Mouse (Mus musculus): ENCODE measurements around the gene Ddx10. TPM values are rescaled to one million over a fixed set of nuclear protein-coding genes. Genes with fewer than 3 reads are reported as not detected.
"Not testable (repeated sequence)": the region's sequence is repeated elsewhere in the genome, so short reads cannot be mapped to it uniquely, and the experiment has no call there.

Ddx10 gene
- total RNA-seq, 2 experiments from 2014 or later: 10.5 to 11.3 TPM

- DNase-seq (ENCODE audit: low spot score): peak; percentile 41
These were observed 74.6 kb downstream of the Ddx10 start for GRCm38 (mm10) chr9:53173258-53173657.

DNA sequence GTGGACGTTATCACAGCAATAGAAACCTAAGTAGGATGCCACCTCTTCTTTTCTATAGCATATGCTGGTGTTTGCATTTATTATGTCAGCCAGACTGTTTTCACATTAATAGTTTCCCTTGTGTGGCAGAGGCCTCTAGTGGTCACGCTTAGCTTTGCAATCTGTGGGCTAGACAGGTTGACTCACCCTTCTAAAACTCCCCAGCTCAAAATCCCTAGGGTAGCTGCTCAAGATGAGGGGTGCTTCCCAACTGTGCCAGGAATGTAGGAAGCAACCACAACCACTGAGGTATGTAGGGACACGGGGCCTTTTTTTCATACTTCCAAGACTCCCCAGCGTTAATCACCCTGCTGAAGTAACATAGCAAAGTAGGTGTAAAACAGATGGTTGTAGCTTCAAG, 103.6 kb downstream of the Ddx10 start:
- DNase-seq (ENCODE audit: low spot score): peak; percentile 56

GRCm38 (mm10) chr9:53143508-53143907, 104.3 kb downstream of the Ddx10 start:
- DNase-seq (ENCODE audit: low spot score): no peak

DNA sequence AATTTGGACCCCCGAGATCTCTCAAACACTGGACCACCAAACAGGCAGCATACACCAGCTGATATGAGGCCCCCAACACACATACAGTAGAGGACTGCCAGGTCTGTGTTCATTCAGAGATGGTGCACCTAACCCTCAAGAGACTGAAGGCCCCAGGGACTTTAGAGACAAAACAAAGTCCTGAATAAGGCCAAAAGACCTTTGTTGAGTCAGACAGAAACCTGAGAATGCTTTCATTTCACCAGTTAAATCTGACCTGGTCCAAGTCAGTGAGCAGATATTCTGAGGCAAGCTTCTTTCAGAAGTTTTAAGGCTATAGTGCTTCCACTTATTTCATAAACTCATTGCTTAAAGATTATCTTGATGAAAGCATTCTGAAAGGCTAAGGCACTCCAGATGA, 105.4 kb downstream of the Ddx10 start:
- DNase-seq (ENCODE audit: low spot score): not testable (repeated sequence)

DNA sequence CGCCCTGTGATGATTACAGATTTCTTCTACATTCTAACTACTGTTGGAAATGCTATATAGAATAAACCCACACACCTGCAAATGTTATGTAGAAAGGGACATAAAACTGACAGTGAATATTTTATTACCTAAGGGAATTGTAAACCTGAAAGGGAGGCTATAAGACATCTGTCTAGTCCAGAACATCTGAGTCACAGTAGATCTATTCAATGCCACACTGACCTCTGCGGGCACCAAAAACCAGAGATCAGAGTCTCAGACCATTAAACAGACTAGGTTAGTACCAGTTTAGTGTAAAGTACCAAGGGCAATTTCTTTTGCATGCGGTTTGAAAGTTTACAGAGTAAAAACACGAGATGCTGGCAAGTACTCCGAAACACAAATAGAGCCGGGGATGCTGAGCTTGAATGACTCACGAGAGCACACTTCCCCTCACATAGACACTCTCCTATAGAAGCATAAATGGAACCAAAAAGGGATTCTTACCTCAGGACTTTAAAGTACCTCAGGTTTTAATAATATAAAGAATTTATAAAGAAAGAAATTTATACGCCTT, 107.2 kb downstream of the Ddx10 start:
- no peak for DNase-seq (ENCODE audit: low spot score)

DNA sequence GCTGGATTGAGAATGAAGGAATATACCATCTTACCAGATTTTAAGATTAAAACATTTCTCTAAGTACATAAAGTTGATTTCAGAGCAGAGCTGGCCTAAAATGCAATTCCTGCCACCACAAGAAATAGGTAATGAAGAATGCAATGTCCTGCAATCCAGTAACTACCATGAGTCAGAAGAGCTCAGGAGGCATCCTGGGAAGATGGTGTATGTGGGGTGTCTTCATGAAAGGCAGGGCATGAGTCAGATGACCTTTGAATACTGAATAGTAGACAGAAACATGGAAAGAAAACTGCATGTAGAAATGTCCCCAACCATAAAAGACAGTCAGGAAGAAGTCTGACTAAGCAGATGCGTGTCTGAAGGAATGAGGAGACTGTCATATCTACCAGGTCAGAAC, 115.0 kb downstream of the Ddx10 start:
- DNase-seq (ENCODE audit: low spot score): no peak

- DNase-seq (ENCODE audit: low spot score): no peak
These were observed 117.4 kb downstream of the Ddx10 start for GRCm38 (mm10) chr9:53130460-53130859.

DNA sequence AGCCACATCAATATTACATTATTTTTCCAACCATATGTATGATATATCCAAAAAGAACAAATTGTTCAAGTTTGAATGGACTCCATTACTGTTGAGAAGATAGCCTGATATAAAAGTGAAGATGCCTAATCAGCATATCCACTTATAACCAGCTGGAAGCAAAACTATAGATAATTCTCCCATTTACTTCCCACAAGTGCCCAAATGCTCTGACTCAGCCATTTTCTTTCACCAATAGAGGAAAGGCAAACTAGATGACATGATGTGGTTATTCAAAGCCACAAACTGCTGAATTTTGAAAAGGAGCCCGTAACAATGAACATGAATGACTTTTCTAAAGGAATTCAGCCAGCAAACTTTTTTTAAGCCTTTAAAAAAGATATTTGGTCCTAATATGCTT, 146.8 kb downstream of the Ddx10 start:
- DNase-seq (ENCODE audit: low spot score): no peak

DNA sequence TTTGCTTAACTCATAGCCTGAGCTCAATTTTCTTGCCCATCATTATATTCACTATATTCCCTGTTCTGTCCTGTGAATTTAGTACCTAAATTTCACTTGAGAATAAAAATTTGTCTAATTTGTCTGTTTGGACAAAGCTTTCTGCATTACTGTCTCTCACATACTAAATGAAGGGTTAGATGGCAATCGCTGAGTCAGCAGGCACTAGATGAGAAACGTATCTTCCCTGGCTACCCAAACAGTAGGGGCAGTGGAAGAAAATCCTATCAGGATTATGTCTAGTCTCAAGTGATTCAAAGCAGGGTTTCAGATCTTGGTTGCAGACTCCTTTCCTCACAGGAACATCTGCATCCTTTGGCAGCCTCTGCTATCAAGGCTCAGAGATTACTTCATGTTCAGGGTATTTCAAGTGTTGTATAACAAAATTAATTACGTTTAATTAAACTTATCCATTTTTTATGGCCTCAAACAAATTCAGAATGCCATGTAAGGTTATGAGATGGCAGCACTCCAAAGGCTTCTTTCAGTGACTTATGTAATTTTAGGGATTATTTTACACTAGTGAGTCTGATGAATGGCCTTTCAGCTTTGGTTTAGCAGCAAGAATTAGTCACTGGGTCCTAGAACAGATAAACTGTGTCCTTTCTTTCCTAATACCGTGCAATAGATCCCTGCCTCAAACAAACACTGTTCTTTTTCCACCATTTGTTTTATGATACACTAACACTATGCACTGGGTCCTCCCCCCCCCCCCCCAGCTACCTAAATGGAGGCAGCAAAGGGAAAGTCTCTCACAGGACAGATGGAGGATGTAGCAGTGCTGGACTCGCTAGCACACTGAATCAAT, 152.3 kb downstream of the Ddx10 start:
- DNase-seq (ENCODE audit: low spot score): no peak

- DNase-seq (ENCODE audit: low spot score): peak; percentile 52
These were observed 153.3 kb downstream of the Ddx10 start for GRCm38 (mm10) chr9:53094536-53094935.

GRCm38 (mm10) chr9:53077626-53078025, 170.2 kb downstream of the Ddx10 start:
- DNase-seq (ENCODE audit: low spot score): no peak

DNA sequence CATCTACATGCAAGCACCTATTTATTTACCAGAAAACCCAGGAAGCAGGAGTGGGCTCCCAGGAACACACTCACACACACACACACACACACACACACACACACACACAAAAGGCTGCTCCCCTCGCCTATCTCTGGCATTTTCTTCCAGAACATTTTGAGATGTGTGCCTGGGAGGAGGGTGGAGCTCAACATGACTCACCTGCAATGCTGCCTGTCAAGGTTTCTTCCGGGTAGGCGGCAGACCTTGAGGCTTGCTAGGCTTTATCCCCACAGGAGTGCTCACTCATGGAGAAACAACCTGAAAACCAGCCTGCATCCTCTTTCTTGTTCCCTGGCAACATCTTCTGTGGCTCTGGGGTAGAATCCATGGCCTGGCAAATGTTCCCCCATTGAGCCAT, 171.9 kb downstream of the Ddx10 start:
- DNase-seq (ENCODE audit: low spot score): no peak

- DNase-seq (ENCODE audit: low spot score): no peak
These were observed 173.4 kb downstream of the Ddx10 start for GRCm38 (mm10) chr9:53074443-53074842.

DNA sequence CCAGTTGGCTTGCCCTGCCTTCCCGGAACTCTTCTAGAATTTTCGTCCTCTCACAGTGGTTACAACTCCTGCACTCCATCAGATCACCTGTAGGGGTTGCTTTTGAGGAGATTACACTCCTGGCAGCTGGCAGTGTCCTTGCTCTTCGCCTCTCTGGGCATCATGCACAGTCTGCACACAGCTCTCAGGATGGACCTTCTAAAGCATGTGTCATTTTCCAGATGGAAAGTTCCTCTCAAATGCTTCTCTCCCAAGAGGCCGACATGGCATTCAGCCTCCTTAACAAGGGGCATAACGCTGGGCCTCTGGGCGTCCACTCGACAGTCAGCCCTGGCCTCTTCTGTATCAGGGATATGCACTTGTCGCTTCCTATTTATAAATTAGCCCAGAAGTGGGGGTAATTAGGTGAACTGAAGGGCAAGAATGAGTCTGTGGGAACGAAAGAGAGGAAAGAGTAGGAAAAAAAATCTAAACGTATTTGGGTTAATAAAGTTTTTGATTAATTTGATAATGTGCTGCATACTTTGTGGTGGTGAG, 174.2 kb downstream of the Ddx10 start:
- DNase-seq (ENCODE audit: low spot score): no peak

GRCm38 (mm10) chr9:53072088-53072487, 175.8 kb downstream of the Ddx10 start:
- DNase-seq (ENCODE audit: low spot score): no peak

- no peak for DNase-seq (ENCODE audit: low spot score)
These were observed 176.9 kb downstream of the Ddx10 start for GRCm38 (mm10) chr9:53070875-53071524.

- DNase-seq (ENCODE audit: low spot score): no peak
These were observed 179.7 kb downstream of the Ddx10 start for GRCm38 (mm10) chr9:53068166-53068565.

- DNase-seq (ENCODE audit: low spot score): peak; percentile 50
These were observed 181.4 kb downstream of the Ddx10 start for GRCm38 (mm10) chr9:53066428-53066827.

DNA sequence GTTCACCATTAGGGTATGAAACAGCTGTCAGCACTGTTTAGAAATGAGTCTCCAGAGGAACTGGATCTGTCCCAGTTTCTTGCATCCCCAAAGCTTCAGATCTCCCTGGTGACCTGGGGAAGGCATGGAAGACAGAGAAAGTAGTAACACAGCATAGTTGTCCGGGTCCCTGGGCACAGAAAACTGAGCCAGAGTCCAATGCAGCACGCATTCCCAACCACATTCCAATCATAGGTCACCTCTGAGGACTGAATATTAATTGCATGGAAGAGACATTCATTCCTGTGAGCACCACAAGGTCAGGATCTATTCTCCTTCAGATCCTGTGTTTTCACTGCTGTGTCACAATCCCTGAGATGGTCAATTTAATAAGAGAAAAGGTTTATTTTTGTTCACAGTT, 182.8 kb downstream of the Ddx10 start:
- no peak for DNase-seq (ENCODE audit: low spot score)

DNA sequence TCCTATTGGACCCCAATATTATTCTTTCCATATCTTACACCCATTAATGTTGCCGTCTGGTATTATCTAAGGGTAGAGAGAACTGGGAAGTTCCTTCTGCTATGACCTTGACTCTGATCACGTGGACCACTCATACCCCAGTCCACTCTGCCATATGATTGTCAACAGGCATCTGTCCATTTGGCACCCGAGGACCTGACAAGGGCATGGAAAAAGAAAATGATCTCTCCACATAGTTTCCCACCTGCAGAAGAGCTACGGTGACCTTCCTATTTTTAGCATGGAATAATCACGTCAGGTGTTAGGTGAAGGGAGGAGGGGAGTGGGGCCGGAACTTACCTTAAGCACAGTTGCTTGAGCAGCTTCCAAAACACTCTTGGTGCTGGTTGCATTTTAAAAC, 183.3 kb downstream of the Ddx10 start:
- peak; percentile 62 for DNase-seq (ENCODE audit: low spot score)

- no peak for DNase-seq (ENCODE audit: low spot score)
These were observed 192.5 kb downstream of the Ddx10 start for GRCm38 (mm10) chr9:53055306-53055705.

Measured in gastrocnemius, adult 18-20 months (tissue).